Mouse (Mus musculus) heart, postnatal 25 days (tissue): ENCODE measurements at regions not wholly inside any gene's neighbourhood (a gene's known extent, or its start where the extent isn't known, plus 50 kb on each side); places are given as distances from the start of the nearest gene placed in this dataset.
"Not testable (repeated sequence)": the region's sequence is repeated elsewhere in the genome, so short reads cannot be mapped to it uniquely, and the experiment has no call there.

ENCODE experiments used
- DNase-seq: peaks from one replicate; pipeline ENCODE4 v3.0.0; 2022; ENCODE audit warnings: low spot score
- intact Hi-C: fragments of 180-260 bp; cut with DNase I; formaldehyde crosslinking; loops from one replicate; pipeline ENCODE4 v1.15.1; 2025

- intact Hi-C loops = no loop called here
- no peak for DNase-seq
Observed at GRCm38 (mm10) chr16:93358166-93358565, 245.7 kb downstream of the Setd4 start.

GRCm38 (mm10) chr16:93355204-93355899 is 248.5 kb downstream of the Setd4 start:
- intact Hi-C loops = no loop called here
- DNase-seq = no peak

GRCm38 (mm10) chr16:93353971-93354370 is 249.9 kb downstream of the Setd4 start:
- no peak for DNase-seq
- intact Hi-C loops = no loop called here

GRCm38 (mm10) chr16:93344555-93344954 is 259.3 kb downstream of the Setd4 start:
- intact Hi-C loops = no loop called here
- no peak for DNase-seq

GRCm38 (mm10) chr16:93342701-93343100 is 261.2 kb downstream of the Setd4 start:
- DNase-seq = no peak
- intact Hi-C loops = no loop called here

GRCm38 (mm10) chr16:93341791-93342190 is 262.1 kb downstream of the Setd4 start:
- intact Hi-C loops = no loop called here
- no peak for DNase-seq

GRCm38 (mm10) chr16:93338806-93339205 is 265.1 kb downstream of the Setd4 start:
- DNase-seq = no peak
- intact Hi-C loops = no loop called here

- no peak for DNase-seq
- intact Hi-C loops = no loop called here
Observed at GRCm38 (mm10) chr16:93335322-93336111, 268.3 kb downstream of the Setd4 start.

- no peak for DNase-seq
- intact Hi-C loops = no loop called here
Observed at GRCm38 (mm10) chr16:93333654-93334053, 270.2 kb downstream of the Setd4 start.

- intact Hi-C loops = no loop called here
- DNase-seq = no peak
Observed at GRCm38 (mm10) chr16:93328680-93329395, 275.0 kb downstream of the Setd4 start.

GRCm38 (mm10) chr16:93324911-93325310 is 279.0 kb downstream of the Setd4 start:
- intact Hi-C loops = no loop called here
- DNase-seq = no peak

- intact Hi-C loops = no loop called here
- no peak for DNase-seq
Observed at GRCm38 (mm10) chr16:93323172-93323571, 280.7 kb downstream of the Setd4 start.

- intact Hi-C loops = no loop called here
Observed at GRCm38 (mm10) chr16:93319581-93319980, 284.3 kb downstream of the Setd4 start.

GRCm38 (mm10) chr16:93311644-93312043 is 292.2 kb downstream of the Setd4 start:
- intact Hi-C loops = no loop called here

More at GRCm38 (mm10) chr16:93319581-93319980, 284.3 kb downstream of the Setd4 start:
- no peak for DNase-seq

GRCm38 (mm10) chr16:93308666-93309360 is 295.1 kb downstream of the Setd4 start:
- no peak for DNase-seq
- intact Hi-C loops = no loop called here

More at GRCm38 (mm10) chr16:93311644-93312043, 292.2 kb downstream of the Setd4 start:
- no peak for DNase-seq

- DNase-seq = no peak
- intact Hi-C loops = no loop called here
Observed at GRCm38 (mm10) chr16:93306951-93307350, 296.9 kb downstream of the Setd4 start.

- DNase-seq, intact Hi-C loops: not testable (repeated sequence)
Observed at GRCm38 (mm10) chr16:93306140-93306539, 297.7 kb downstream of the Setd4 start.

- intact Hi-C loops = no loop called here
- no peak for DNase-seq
Observed at GRCm38 (mm10) chr16:93294430-93294829, 309.4 kb downstream of the Setd4 start.

- intact Hi-C loops = loop anchor here (1.0 to 2.0 kb wide), 2 partner anchors 595 to 728 kb away; no protein-coding TSS in a partner anchor
- peak; percentile 11 for DNase-seq
Observed at GRCm38 (mm10) chr16:93292965-93293653, 310.8 kb downstream of the Setd4 start.
